Mouse (Mus musculus): Measurements from ENCODE around the gene Lztr1.

DNA sequence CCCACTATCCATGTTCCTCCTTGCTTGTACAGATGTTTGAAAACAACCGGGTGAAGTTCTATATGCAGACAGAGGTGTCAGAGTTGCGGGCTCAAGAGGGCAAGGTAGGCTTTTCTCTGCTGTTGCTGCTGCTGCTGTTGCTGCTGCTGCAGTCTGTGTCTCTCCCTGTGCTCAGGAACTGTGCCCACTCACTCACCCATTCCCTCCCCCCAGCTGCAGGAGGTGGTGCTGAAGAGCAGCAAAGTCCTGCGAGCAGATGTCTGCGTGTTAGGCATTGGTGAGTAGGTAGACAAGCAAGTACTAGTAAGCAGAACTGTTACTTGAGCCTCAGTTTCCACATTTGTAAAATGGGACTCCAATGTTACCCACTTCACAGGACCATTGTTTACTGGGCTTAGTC is 5.8 kb upstream of the Lztr1 start:
- TF ChIP-seq CTCF (IDR thresholded peaks at IDR 0.05; ENCODE audit: borderline replicate concordance, control insufficient read depth, extremely low read depth, insufficient read depth, low read length, poor library complexity) (no peak), POLR2A (IDR thresholded peaks at IDR 0.05; ENCODE audit: control insufficient read depth, extremely low read depth, insufficient read depth, low read length, poor library complexity) (no peak)
